In the genomic region with DNA sequence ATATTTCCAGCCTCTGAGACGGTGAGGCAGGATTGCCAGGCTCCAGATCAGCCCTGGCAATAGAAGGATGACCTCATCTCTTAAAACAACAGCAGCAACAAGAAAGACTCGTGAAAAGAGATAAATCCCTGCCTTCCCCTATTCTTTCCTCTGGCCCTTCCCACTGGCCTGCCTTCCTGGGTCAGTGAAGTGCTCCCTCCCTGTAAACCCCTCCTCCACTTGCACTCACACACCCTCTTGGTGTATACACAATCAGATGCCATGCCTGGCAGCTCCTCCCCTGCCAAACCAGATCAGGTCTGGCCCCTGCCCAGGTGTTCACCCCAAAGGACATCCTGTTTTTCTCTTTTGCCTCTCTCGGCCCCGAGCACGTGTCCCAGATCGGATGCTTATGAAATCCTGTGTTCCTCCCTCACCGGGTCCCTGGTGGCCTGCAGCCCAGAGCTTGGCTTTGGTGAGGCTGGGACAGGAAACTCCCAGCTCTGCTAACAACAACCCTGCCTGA, we compare ENCODE assay signal across 8 mouse cellular contexts. TPM values are rescaled to one million over a fixed set of nuclear protein-coding genes. Genes with fewer than 3 reads are reported as not detected.
DNase-seq lines count a peak whose midpoint lies in the region; ATAC-seq lines count a peak whose summit lies in the region.
"Had no signal": no experiment of that assay in that cellular context is flagged by ENCODE, and none has a peak within 500 bp of the region (broad histone marks: within the 10 kb centered on the region; RNA-seq: fewer than 3 reads in every experiment).

No protein-coding gene starts in this region.

- WGBS in forebrain, embryonic 16.5 days, result 65% methylated on average over 7 of the region's 7 CpGs
- 66% methylated on average over 7 of the region's 7 CpGs for WGBS in forebrain, embryonic 10.5 days

- no peaks in the 10 kb centered on the region for H3K9me3 ChIP-seq in forebrain, embryonic 16.5 days (ENCODE audit: control insufficient read depth, low read length)
- H3K9me3 ChIP-seq in forebrain, embryonic 10.5 days, result no peaks in the 10 kb centered on the region
- H3K9me3 ChIP-seq: limb, embryonic 15.5 days had no signal

- no peak overlapping the region for H3K4me2 ChIP-seq in forebrain, embryonic 16.5 days (ENCODE audit: low read length)
- H3K4me2 ChIP-seq: limb, embryonic 15.5 days had no signal

- ATAC-seq in activated CD4-positive, CD25-positive, alpha-beta regulatory T cell, adult 4 months, result peak; percentile 80
- no peak for ATAC-seq in forebrain, embryonic 16.5 days

- no peak overlapping the region for H3K27ac ChIP-seq in forebrain, embryonic 16.5 days (ENCODE audit: low read length)
- H3K27ac ChIP-seq in forebrain, embryonic 10.5 days, result no peak overlapping the region
- H3K27ac ChIP-seq: limb, embryonic 15.5 days had no signal

- no peak overlapping the region for H3K4me3 ChIP-seq in forebrain, embryonic 16.5 days (replicated peaks; ENCODE audit: low read length)
- H3K4me3 ChIP-seq in forebrain, embryonic 10.5 days, result no peak overlapping the region
- H3K4me3 ChIP-seq: limb, embryonic 15.5 days had no signal

- no peak overlapping the region for H3K9ac ChIP-seq in forebrain, embryonic 16.5 days (replicated peaks; ENCODE audit: low read depth, low read length)
- H3K9ac ChIP-seq: limb, embryonic 15.5 days had no signal

- no peaks in the 10 kb centered on the region for H3K36me3 ChIP-seq in forebrain, embryonic 16.5 days (ENCODE audit: control insufficient read depth, insufficient read depth)
- no peaks in the 10 kb centered on the region for H3K36me3 ChIP-seq in forebrain, embryonic 10.5 days (replicated peaks)
- H3K36me3 ChIP-seq: limb, embryonic 15.5 days had no signal

- peaks cover 4% of the 10 kb centered on the region; the same call in 1 of the 2 replicates for H3K4me1 ChIP-seq in forebrain, embryonic 16.5 days (replicated peaks; ENCODE audit: control insufficient read depth, insufficient read depth, low read length)
- H3K4me1 ChIP-seq in forebrain, embryonic 10.5 days, result peaks cover 7% of the 10 kb centered on the region

- peak; percentile 57 for DNase-seq in gastrocnemius, adult 18-20 months (ENCODE audit: low spot score)
- DNase-seq in induced T-regulatory cell, adult 2 months (ENCODE audit: low read depth), result peak; percentile 70
- peak; percentile 94 for DNase-seq in lung, postnatal 36 days
- DNase-seq in left cerebral cortex, adult 9 months (ENCODE audit: low spot score in 2 of 2), result no peak
- DNase-seq in forebrain, embryonic 10.5 days (ENCODE audit: extremely low spot score, low spot score), result no peak

- no peaks in the 10 kb centered on the region for H3K27me3 ChIP-seq in forebrain, embryonic 16.5 days (replicated peaks; ENCODE audit: control insufficient read depth, insufficient read depth, low read length)
- H3K27me3 ChIP-seq in forebrain, embryonic 10.5 days (ENCODE audit: poor library complexity, severe bottlenecking), result no peaks in the 10 kb centered on the region
- H3K27me3 ChIP-seq: limb, embryonic 15.5 days had no signal

RNA-seq across cellular contexts. Expression of a gene that starts 16.1 kb away (rescaled TPM):
- polyA plus RNA-seq in activated CD4-positive, CD25-positive, alpha-beta regulatory T cell, adult 4 months (2017; shearing (Covaris generic)), result not detected
- not detected for total RNA-seq in gastrocnemius, adult 18-20 months (2021)
- 10.5 and 22.6 TPM in 2 replicates for polyA plus RNA-seq in forebrain, embryonic 16.5 days (2015; fragmentation: Nextera tagmentation; extraction: Ambion mirVana)
- 1.1 and 2.4 TPM in 2 replicates for polyA plus RNA-seq in forebrain, embryonic 10.5 days (2016; fragmentation: Nextera tagmentation; extraction: Ambion mirVana)

RNA-seq across cellular contexts. Expression of a gene that starts 16.5 kb away (rescaled TPM):
- polyA plus RNA-seq in activated CD4-positive, CD25-positive, alpha-beta regulatory T cell, adult 4 months (2017; shearing (Covaris generic)), result 1 to 10 TPM; 3.4 to 5.1 TPM
- 1 to 10 TPM in 1 of 2 experiments, under 1 TPM in 1; 0.55 to 1.5 TPM for total RNA-seq in gastrocnemius, adult 18-20 months (2021)
- polyA plus RNA-seq in forebrain, embryonic 16.5 days (2015; fragmentation: Nextera tagmentation; extraction: Ambion mirVana), result 0.78 and 1.9 TPM in 2 replicates
- 2.3 and 3.1 TPM in 2 replicates for polyA plus RNA-seq in forebrain, embryonic 10.5 days (2016; fragmentation: Nextera tagmentation; extraction: Ambion mirVana)

RNA-seq across cellular contexts. Expression of a gene that starts 27.9 kb away (rescaled TPM):
- polyA plus RNA-seq in activated CD4-positive, CD25-positive, alpha-beta regulatory T cell, adult 4 months (2017; shearing (Covaris generic)), result 10 to 100 TPM; 65.1 to 86.1 TPM
- 10 to 100 TPM; 24.6 to 26.6 TPM for total RNA-seq in gastrocnemius, adult 18-20 months (2021)
- 104 and 111 TPM in 2 replicates for polyA plus RNA-seq in forebrain, embryonic 16.5 days (2015; fragmentation: Nextera tagmentation; extraction: Ambion mirVana)
- 98.1 and 98.2 TPM in 2 replicates for polyA plus RNA-seq in forebrain, embryonic 10.5 days (2016; fragmentation: Nextera tagmentation; extraction: Ambion mirVana)

RNA-seq across cellular contexts. Expression of a gene that starts 37.5 kb away (rescaled TPM):
- under 1 TPM; 0.30 to 0.33 TPM for polyA plus RNA-seq in activated CD4-positive, CD25-positive, alpha-beta regulatory T cell, adult 4 months (2017; shearing (Covaris generic))
- total RNA-seq in gastrocnemius, adult 18-20 months (2021), result under 1 TPM; 0.34 to 0.57 TPM
- 15.8 and 16.8 TPM in 2 replicates for polyA plus RNA-seq in forebrain, embryonic 16.5 days (2015; fragmentation: Nextera tagmentation; extraction: Ambion mirVana)
- 9.3 and 9.5 TPM in 2 replicates for polyA plus RNA-seq in forebrain, embryonic 10.5 days (2016; fragmentation: Nextera tagmentation; extraction: Ambion mirVana)

RNA-seq across cellular contexts. Expression of a gene that starts 54.5 kb away (rescaled TPM):
- polyA plus RNA-seq in activated CD4-positive, CD25-positive, alpha-beta regulatory T cell, adult 4 months (2017; shearing (Covaris generic)), result under 1 TPM; 0.70 to 0.74 TPM
- under 1 TPM; 0.62 to 0.76 TPM for total RNA-seq in gastrocnemius, adult 18-20 months (2021)
- 13.3 and 14.1 TPM in 2 replicates for polyA plus RNA-seq in forebrain, embryonic 16.5 days (2015; fragmentation: Nextera tagmentation; extraction: Ambion mirVana)
- polyA plus RNA-seq in forebrain, embryonic 10.5 days (2016; fragmentation: Nextera tagmentation; extraction: Ambion mirVana), result 46.5 and 50.0 TPM in 2 replicates

Comparison
In these comparisons a context has a peak if more than half of its experiments do, and no peak if none do; other contexts are left out.
1. DNase-seq: peak in gastrocnemius, adult 18-20 months (single experiment), induced T-regulatory cell, adult 2 months (single experiment) and lung, postnatal 36 days (single experiment); none in left cerebral cortex, adult 9 months (0 of 2) and forebrain, embryonic 10.5 days (single experiment).